Mouse (Mus musculus) heart, embryonic 13.5 days (tissue): ENCODE data around the gene Katnal1. TPM values are rescaled to one million over a fixed set of nuclear protein-coding genes. Genes with fewer than 3 reads are reported as not detected.

Experiments used
- ATAC-seq: fragments of 200-750 bp; cut with Nextera tagmentation; 2 replicates; pipeline ENCODE4 v1.8.0; 2017; ENCODE audit warnings: moderate TSS enrichment; ENCODE audit not compliant: insufficient number of reproducible peaks, low FRiP score, low TSS enrichment; ENCODE audit errors: extremely low read depth
- H3K27ac ChIP-seq: fragments of 300-500 bp; sonication (generic); replicated peaks from 2 replicates; pipeline ENCODE4 v1.5.1; 2015; ENCODE audit warnings: moderate library complexity, mild to moderate bottlenecking, inconsistent platforms
- H3K27me3 ChIP-seq: fragments of 300-500 bp; sonication (generic); replicated peaks from 2 replicates; pipeline ENCODE4 v1.6.1; 2015; ENCODE audit warnings: mild to moderate bottlenecking, inconsistent platforms
- H3K36me3 ChIP-seq: fragments of 300-500 bp; sonication (generic); 2 replicates; pipeline ENCODE4 v1.6.1; 2015; ENCODE audit warnings: mild to moderate bottlenecking, inconsistent platforms
- H3K4me1 ChIP-seq: fragments of 300-500 bp; sonication (generic); 2 replicates; pipeline ENCODE4 v1.6.1; 2015; ENCODE audit warnings: inconsistent platforms
- H3K4me2 ChIP-seq: fragments of 300-500 bp; sonication (generic); 2 replicates; pipeline ENCODE4 v1.6.1; 2015; ENCODE audit warnings: inconsistent platforms, mild to moderate bottlenecking, moderate library complexity
- H3K4me3 ChIP-seq: fragments of 300-500 bp; sonication (generic); 2 replicates; pipeline ENCODE4 v1.5.1; 2015; ENCODE audit warnings: moderate library complexity, mild to moderate bottlenecking, inconsistent platforms
- H3K9ac ChIP-seq: fragments of 300-500 bp; sonication (generic); 2 replicates; pipeline ENCODE4 v1.6.1; 2015; ENCODE audit warnings: inconsistent platforms, mild to moderate bottlenecking, moderate library complexity
- H3K9me3 ChIP-seq: fragments of 300-500 bp; sonication (generic); 2 replicates; pipeline ENCODE4 v1.6.1; 2016; ENCODE audit warnings: inconsistent platforms
- WGBS: fragments of 180-500 bp; shearing (Covaris S2); methylation state at CpG from one replicate; pipeline ENCODE4 v1.1.7; 2015; ENCODE audit warnings: mixed read lengths; 5-methylcytosine and 5-hydroxymethylcytosine counted together
- polyA plus RNA-seq: library from polyadenylated mRNA; unstranded; fragments of >200 nt; fragmentation: Nextera tagmentation; extraction: Ambion mirVana; gene quantifications from 2 replicates; pipeline ENCODE4 v1.2.1, GENCODE M21; 2015

Gene Katnal1
- polyA plus RNA-seq, 1 experiment from 2014 or later: 10.1 TPM

GRCm38 (mm10) chr5:148941867-148942266, 12.7 kb upstream of the Katnal1 start:
- H3K4me1 ChIP-seq: no peaks in the 10 kb centered on the region
- H3K36me3 ChIP-seq: no peaks in the 10 kb centered on the region
- H3K9ac ChIP-seq: no peak overlapping the region
- H3K4me2 ChIP-seq: no peak overlapping the region
- no peak for ATAC-seq
- H3K27me3 ChIP-seq: no peaks in the 10 kb centered on the region
- 0 out of 2 replicates have a peak, but pooled peaks cover 6% of the 10 kb centered on the region for H3K9me3 ChIP-seq
- 85% methylated on average over 10 of the region's 10 CpGs for WGBS
- H3K4me3 ChIP-seq: no peak overlapping the region
- H3K27ac ChIP-seq: no peak overlapping the region

GRCm38 (mm10) chr5:148939948-148940382, 10.8 kb upstream of the Katnal1 start:
- Histone ChIP-seq H3K4me1 (peaks cover 5% of the 10 kb centered on the region), H3K9ac (no peak overlapping the region), H3K9me3 (0 out of 2 replicates have a peak, but pooled peaks cover 7% of the 10 kb centered on the region), H3K4me3 (no peak overlapping the region), H3K27ac (no peak overlapping the region), H3K4me2 (no peak overlapping the region), H3K36me3 (no peaks in the 10 kb centered on the region), H3K27me3 (no peaks in the 10 kb centered on the region)
- WGBS: 72% methylated on average over 11 of the region's 11 CpGs
- ATAC-seq: no peak

- peaks cover 5% of the 10 kb centered on the region for H3K4me1 ChIP-seq
- H3K36me3 ChIP-seq: no peaks in the 10 kb centered on the region
- no peaks in the 10 kb centered on the region for H3K27me3 ChIP-seq
- H3K9me3 ChIP-seq: peaks cover 7% of the 10 kb centered on the region; the same call in 1 of the 2 replicates
- 76% methylated on average over 3 of the region's 3 CpGs for WGBS
- no peak overlapping the region for H3K4me2 ChIP-seq
- H3K9ac ChIP-seq: no peak overlapping the region
- H3K27ac ChIP-seq: no peak overlapping the region
- H3K4me3 ChIP-seq: no peak overlapping the region
- ATAC-seq: no peak
These were observed 7.4 kb upstream of the Katnal1 start for GRCm38 (mm10) chr5:148936516-148936951.

- no peak overlapping the region for H3K4me2 ChIP-seq
- H3K27ac ChIP-seq: no peak overlapping the region
- no peak overlapping the region for H3K4me3 ChIP-seq
- H3K27me3 ChIP-seq: no peaks in the 10 kb centered on the region
- peaks cover 5% of the 10 kb centered on the region for H3K4me1 ChIP-seq
- 73% methylated on average over 6 of the region's 6 CpGs for WGBS
- ATAC-seq: no peak
- no peak overlapping the region for H3K9ac ChIP-seq
- peaks cover 7% of the 10 kb centered on the region; the same call in 1 of the 2 replicates for H3K9me3 ChIP-seq
- H3K36me3 ChIP-seq: no peaks in the 10 kb centered on the region
These were observed 6.8 kb upstream of the Katnal1 start for GRCm38 (mm10) chr5:148935871-148936270.

- H3K4me3 ChIP-seq: no peak overlapping the region
- H3K27ac ChIP-seq: no peak overlapping the region
- no peak overlapping the region for H3K4me2 ChIP-seq
- no peak for ATAC-seq
- H3K9me3 ChIP-seq: peaks cover 7% of the 10 kb centered on the region; the same call in 1 of the 2 replicates
- peaks cover 5% of the 10 kb centered on the region for H3K4me1 ChIP-seq
- H3K9ac ChIP-seq: no peak overlapping the region
- no peaks in the 10 kb centered on the region for H3K27me3 ChIP-seq
- 39% methylated on average over 7 of the region's 7 CpGs for WGBS
- no peaks in the 10 kb centered on the region for H3K36me3 ChIP-seq
These were observed 6.1 kb upstream of the Katnal1 start for GRCm38 (mm10) chr5:148935071-148935821.

- WGBS: 68% methylated on average over 6 of the region's 6 CpGs
These were observed 5.3 kb upstream of the Katnal1 start for GRCm38 (mm10) chr5:148934457-148934856.

GRCm38 (mm10) chr5:148933767-148934166, 4.6 kb upstream of the Katnal1 start:
- Histone ChIP-seq H3K27me3 (no peaks in the 10 kb centered on the region), H3K36me3 (no peaks in the 10 kb centered on the region), H3K27ac (no peak overlapping the region), H3K4me1 (peaks cover 9% of the 10 kb centered on the region), H3K4me2 (no peak overlapping the region), H3K4me3 (no peak overlapping the region), H3K9me3 (peaks cover 7% of the 10 kb centered on the region; the same call in 1 of the 2 replicates), H3K9ac (no peak overlapping the region)
- WGBS: 66% methylated on average over 8 of the region's 8 CpGs
- ATAC-seq: no peak

More at GRCm38 (mm10) chr5:148934457-148934856, 5.3 kb upstream of the Katnal1 start:
- H3K36me3 ChIP-seq: no peaks in the 10 kb centered on the region
- no peak for ATAC-seq
- H3K4me1 ChIP-seq: peaks cover 5% of the 10 kb centered on the region
- H3K27me3 ChIP-seq: no peaks in the 10 kb centered on the region
- no peak overlapping the region for H3K4me2 ChIP-seq
- H3K9ac ChIP-seq: no peak overlapping the region
- no peak overlapping the region for H3K27ac ChIP-seq
- H3K4me3 ChIP-seq: no peak overlapping the region
- peaks cover 7% of the 10 kb centered on the region; the same call in 1 of the 2 replicates for H3K9me3 ChIP-seq

- H3K4me1 ChIP-seq: peaks cover 20% of the 10 kb centered on the region
These were observed 2.2 kb upstream of the Katnal1 start for GRCm38 (mm10) chr5:148931301-148931700.

GRCm38 (mm10) chr5:148928382-148929115, 571 bp downstream of the Katnal1 start:
- Histone ChIP-seq H3K36me3 (peaks cover 23% of the 10 kb centered on the region), H3K4me2 (peak overlapping the region; percentile 85), H3K4me3 (peak overlapping the region; percentile 79), H3K4me1 (peaks cover 22% of the 10 kb centered on the region), H3K9ac (peak overlapping the region; percentile 91), H3K27me3 (no peaks in the 10 kb centered on the region), H3K9me3 (peaks cover 3% of the 10 kb centered on the region; the same call in 1 of the 2 replicates), H3K27ac (peak overlapping the region; percentile 94)
- ATAC-seq: peak; percentile 91
- WGBS: under 1% methylated on average over 69 of the region's 69 CpGs

More at GRCm38 (mm10) chr5:148931301-148931700, 2.2 kb upstream of the Katnal1 start:
- peaks cover 5% of the 10 kb centered on the region; the same call in 1 of the 2 replicates for H3K9me3 ChIP-seq
- H3K4me3 ChIP-seq: no peak overlapping the region
- no peak for ATAC-seq
- H3K9ac ChIP-seq: no peak overlapping the region
- H3K36me3 ChIP-seq: peaks cover 4% of the 10 kb centered on the region
- H3K27me3 ChIP-seq: no peaks in the 10 kb centered on the region
- H3K27ac ChIP-seq: no peak overlapping the region
- WGBS: 90% methylated on average over 1 of the region's 1 CpGs
- H3K4me2 ChIP-seq: no peak overlapping the region

- peak overlapping the region; percentile 79 for H3K4me3 ChIP-seq
- 57% methylated on average over 5 of the region's 5 CpGs for WGBS
- ATAC-seq: no peak
- H3K9me3 ChIP-seq: peaks cover 3% of the 10 kb centered on the region; the same call in 1 of the 2 replicates
- peak overlapping the region; percentile 85 for H3K4me2 ChIP-seq
- peaks cover 22% of the 10 kb centered on the region for H3K4me1 ChIP-seq
- peaks cover 23% of the 10 kb centered on the region for H3K36me3 ChIP-seq
- H3K27me3 ChIP-seq: no peaks in the 10 kb centered on the region
- peak overlapping the region; percentile 94 for H3K27ac ChIP-seq
- H3K9ac ChIP-seq: peak overlapping the region; percentile 91
These were observed 1.4 kb downstream of the Katnal1 start for GRCm38 (mm10) chr5:148927717-148928223.

- no peak overlapping the region for H3K27ac ChIP-seq
- no peak overlapping the region for H3K4me2 ChIP-seq
- no peaks in the 10 kb centered on the region for H3K27me3 ChIP-seq
- H3K9ac ChIP-seq: no peak overlapping the region
- 87% methylated on average over 12 of the region's 12 CpGs for WGBS
- peaks cover 37% of the 10 kb centered on the region for H3K36me3 ChIP-seq
- H3K4me3 ChIP-seq: no peak overlapping the region
- ATAC-seq: no peak
- peaks cover 22% of the 10 kb centered on the region for H3K4me1 ChIP-seq
- no peaks in the 10 kb centered on the region for H3K9me3 ChIP-seq
These were observed 4.5 kb downstream of the Katnal1 start for GRCm38 (mm10) chr5:148924586-148924985.
